Mouse (Mus musculus) forebrain, embryonic 10.5 days (tissue): ENCODE measurements at regions not wholly inside any gene's neighbourhood (a gene's known extent, or its start where the extent isn't known, plus 50 kb on each side); places are given as distances from the start of the nearest gene placed in this dataset.
A peak's percentile ranks its signal among the peaks of the same experiment; 100 is the strongest.

Experiments
- DNase-seq: peaks from one replicate; pipeline ENCODE4 v3.0.0-alpha.2; 2017; ENCODE audit warnings: low spot score; ENCODE audit errors: extremely low spot score
- H3K27ac ChIP-seq: fragments of 300-500 bp; sonication (generic); 2 replicates; pipeline ENCODE4 v1.5.1; 2016; ENCODE audit warnings: mild to moderate bottlenecking
- H3K27me3 ChIP-seq: fragments of 300-500 bp; sonication (generic); 2 replicates; pipeline ENCODE4 v1.6.1; 2016; ENCODE audit warnings: mild to moderate bottlenecking; ENCODE audit not compliant: poor library complexity, severe bottlenecking
- H3K36me3 ChIP-seq: fragments of 300-500 bp; sonication (generic); replicated peaks from 2 replicates; pipeline ENCODE4 v1.6.1; 2016; ENCODE audit warnings: mild to moderate bottlenecking, moderate library complexity
- H3K4me1 ChIP-seq: fragments of 300-500 bp; sonication (generic); 2 replicates; pipeline ENCODE4 v1.6.1; 2016
- H3K4me3 ChIP-seq: fragments of 300-500 bp; sonication (generic); 2 replicates; pipeline ENCODE4 v1.5.1; 2016; ENCODE audit warnings: mild to moderate bottlenecking, moderate library complexity
- H3K9me3 ChIP-seq: fragments of 300-500 bp; sonication (generic); 2 replicates; pipeline ENCODE4 v1.6.1; 2016; ENCODE audit warnings: mild to moderate bottlenecking, moderate library complexity
- WGBS: fragments of 180-500 bp; shearing (Covaris S2); methylation state at CpG from one replicate; pipeline ENCODE4 v1.1.7; 2016; 5-methylcytosine and 5-hydroxymethylcytosine counted together

- Histone ChIP-seq H3K4me1 (no peaks in the 10 kb centered on the region), H3K36me3 (no peaks in the 10 kb centered on the region), H3K27ac (no peak overlapping the region), H3K27me3 (no peaks in the 10 kb centered on the region), H3K9me3 (no peaks in the 10 kb centered on the region), H3K4me3 (no peak overlapping the region)
- WGBS: 89% methylated on average over 1 of the region's 1 CpGs
- no peak for DNase-seq
These were observed 771.0 kb upstream of the Pcdh20 start for GRCm38 (mm10) chr14:89242159-89242558.

- WGBS: 85% methylated on average over 3 of the region's 3 CpGs
- Histone ChIP-seq H3K27ac (no peak overlapping the region), H3K9me3 (no peaks in the 10 kb centered on the region), H3K4me1 (no peaks in the 10 kb centered on the region), H3K4me3 (no peak overlapping the region), H3K27me3 (no peaks in the 10 kb centered on the region), H3K36me3 (no peaks in the 10 kb centered on the region)
- no peak for DNase-seq
These were observed 765.3 kb upstream of the Pcdh20 start for GRCm38 (mm10) chr14:89236501-89236900.

- Histone ChIP-seq H3K9me3 (no peaks in the 10 kb centered on the region), H3K36me3 (no peaks in the 10 kb centered on the region), H3K4me3 (no peak overlapping the region), H3K27me3 (no peaks in the 10 kb centered on the region), H3K4me1 (peaks cover 8% of the 10 kb centered on the region), H3K27ac (no peak overlapping the region)
- no peak for DNase-seq
- WGBS: 57% methylated on average over 8 of the region's 8 CpGs
These were observed 759.3 kb upstream of the Pcdh20 start for GRCm38 (mm10) chr14:89230482-89230881.

- Histone ChIP-seq H3K27ac (no peak overlapping the region), H3K4me3 (no peak overlapping the region), H3K4me1 (peaks cover 4% of the 10 kb centered on the region; the same call in 1 of the 2 replicates), H3K27me3 (no peaks in the 10 kb centered on the region), H3K36me3 (no peaks in the 10 kb centered on the region), H3K9me3 (no peaks in the 10 kb centered on the region)
- WGBS: 44% methylated on average over 1 of the region's 1 CpGs
- DNase-seq: no peak
These were observed 746.2 kb upstream of the Pcdh20 start for GRCm38 (mm10) chr14:89217390-89217789.

GRCm38 (mm10) chr14:89181386-89181979 is 710.3 kb upstream of the Pcdh20 start:
- WGBS: 26% methylated on average over 2 of the region's 2 CpGs
- Histone ChIP-seq H3K27ac (peak overlapping the region; percentile 15; the same call in 1 of the 2 replicates), H3K4me1 (peaks cover 26% of the 10 kb centered on the region), H3K9me3 (no peaks in the 10 kb centered on the region), H3K27me3 (no peaks in the 10 kb centered on the region), H3K36me3 (no peaks in the 10 kb centered on the region), H3K4me3 (no peak overlapping the region)
- DNase-seq: no peak

GRCm38 (mm10) chr14:89142994-89143686 is 671.9 kb upstream of the Pcdh20 start:
- Histone ChIP-seq H3K36me3 (no peaks in the 10 kb centered on the region), H3K9me3 (no peaks in the 10 kb centered on the region; the same call in 1 of the 2 replicates), H3K4me3 (no peak overlapping the region), H3K27ac (peak overlapping the region; percentile 61), H3K27me3 (no peaks in the 10 kb centered on the region), H3K4me1 (peaks cover 11% of the 10 kb centered on the region; the same call in 1 of the 2 replicates)
- DNase-seq: peak; percentile 19
- 53% methylated on average over 3 of the region's 3 CpGs for WGBS

- Histone ChIP-seq H3K4me3 (no peak overlapping the region), H3K36me3 (no peaks in the 10 kb centered on the region), H3K27me3 (no peaks in the 10 kb centered on the region), H3K27ac (no peak overlapping the region), H3K4me1 (peaks cover 9% of the 10 kb centered on the region; the same call in 1 of the 2 replicates), H3K9me3 (no peaks in the 10 kb centered on the region)
- no peak for DNase-seq
- WGBS: 29% methylated on average over 4 of the region's 4 CpGs
These were observed 628.1 kb upstream of the Pcdh20 start for GRCm38 (mm10) chr14:89099296-89099695.

- 76% methylated on average over 1 of the region's 1 CpGs for WGBS
- no peaks in the 10 kb centered on the region for H3K27me3 ChIP-seq
- no peaks in the 10 kb centered on the region for H3K9me3 ChIP-seq
- DNase-seq: no peak
- no peak overlapping the region for H3K4me3 ChIP-seq
- H3K4me1 ChIP-seq: no peaks in the 10 kb centered on the region
- H3K27ac ChIP-seq: no peak overlapping the region
- no peaks in the 10 kb centered on the region for H3K36me3 ChIP-seq
These were observed 618.5 kb upstream of the Pcdh20 start for GRCm38 (mm10) chr14:89089661-89090060.

- 92% methylated on average over 1 of the region's 1 CpGs for WGBS
- Histone ChIP-seq H3K9me3 (no peaks in the 10 kb centered on the region), H3K4me3 (no peak overlapping the region), H3K27ac (no peak overlapping the region), H3K36me3 (no peaks in the 10 kb centered on the region), H3K27me3 (no peaks in the 10 kb centered on the region), H3K4me1 (no peaks in the 10 kb centered on the region)
- DNase-seq: no peak
These were observed 604.8 kb upstream of the Pcdh20 start for GRCm38 (mm10) chr14:89076014-89076413.

GRCm38 (mm10) chr14:89063971-89064370 is 592.8 kb upstream of the Pcdh20 start:
- no peaks in the 10 kb centered on the region for H3K27me3 ChIP-seq
- peaks cover 53% of the 10 kb centered on the region for H3K4me1 ChIP-seq
- 88% methylated on average over 1 of the region's 1 CpGs for WGBS
- no peaks in the 10 kb centered on the region for H3K36me3 ChIP-seq
- no peak overlapping the region for H3K4me3 ChIP-seq
- DNase-seq: no peak
- no peak overlapping the region for H3K27ac ChIP-seq
- no peaks in the 10 kb centered on the region for H3K9me3 ChIP-seq

- Histone ChIP-seq H3K4me1 (peaks cover 53% of the 10 kb centered on the region), H3K9me3 (no peaks in the 10 kb centered on the region), H3K27me3 (no peaks in the 10 kb centered on the region), H3K4me3 (no peak overlapping the region), H3K36me3 (no peaks in the 10 kb centered on the region), H3K27ac (0 out of 2 replicates have a peak overlapping the region, but pooled peaks have one; percentile 5)
- 33% methylated on average over 5 of the region's 5 CpGs for WGBS
- DNase-seq: no peak
These were observed 591.6 kb upstream of the Pcdh20 start for GRCm38 (mm10) chr14:89062583-89063436.

GRCm38 (mm10) chr14:89061319-89061718 is 590.1 kb upstream of the Pcdh20 start:
- H3K4me1 ChIP-seq: peaks cover 52% of the 10 kb centered on the region
- no peak overlapping the region for H3K27ac ChIP-seq
- DNase-seq: no peak
- WGBS: 14% methylated on average over 1 of the region's 1 CpGs
- H3K4me3 ChIP-seq: no peak overlapping the region
- no peaks in the 10 kb centered on the region for H3K9me3 ChIP-seq
- H3K36me3 ChIP-seq: no peaks in the 10 kb centered on the region
- no peaks in the 10 kb centered on the region for H3K27me3 ChIP-seq

- Histone ChIP-seq H3K9me3 (peaks cover 16% of the 10 kb centered on the region), H3K4me1 (no peaks in the 10 kb centered on the region), H3K4me3 (no peak overlapping the region), H3K36me3 (0 out of 2 replicates have a peak, but pooled peaks cover 3% of the 10 kb centered on the region), H3K27me3 (no peaks in the 10 kb centered on the region), H3K27ac (no peak overlapping the region)
- no peak for DNase-seq
These were observed 563.2 kb upstream of the Pcdh20 start for GRCm38 (mm10) chr14:89034390-89034789.
